Mouse (Mus musculus) liver, embryonic 14.5 days (tissue): ENCODE results near the gene Ralgapa1.

Source experiments
- CTCF ChIP-seq: IDR thresholded peaks from 2 replicates; pipeline ENCODE4 v1.5.1; 2016; ENCODE audit warnings: antibody characterized with exemption, low read depth, control low read depth
- EP300 ChIP-seq: IDR thresholded peaks from 2 replicates; pipeline ENCODE4 v1.6.1; 2016; ENCODE audit warnings: antibody characterized with exemption, low read depth

DNA sequence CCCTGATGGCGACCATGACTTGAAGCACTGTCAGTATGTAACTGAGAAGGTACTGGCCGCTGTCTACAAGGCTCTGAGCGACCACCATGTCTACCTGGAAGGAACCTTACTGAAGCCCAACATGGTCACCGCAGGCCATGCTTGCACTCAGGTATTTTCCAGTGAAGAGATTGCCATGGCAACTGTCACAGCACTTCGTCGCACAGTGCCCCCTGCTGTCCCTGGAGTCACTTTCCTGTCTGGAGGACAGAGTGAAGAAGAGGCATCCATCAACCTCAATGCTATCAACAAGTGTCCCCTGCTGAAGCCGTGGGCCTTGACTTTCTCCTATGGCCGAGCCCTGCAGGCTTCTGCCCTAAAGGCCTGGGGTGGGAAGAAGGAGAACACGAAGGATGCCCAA, 255.1 kb downstream of the Ralgapa1 start:
- TF ChIP-seq CTCF, result 0 out of 2 replicates have a peak, but pooled peaks have one; percentile 15
- no peak for TF ChIP-seq EP300
